Comparison of ENCODE assay signal across 1 mouse cellular context in the genomic region with DNA sequence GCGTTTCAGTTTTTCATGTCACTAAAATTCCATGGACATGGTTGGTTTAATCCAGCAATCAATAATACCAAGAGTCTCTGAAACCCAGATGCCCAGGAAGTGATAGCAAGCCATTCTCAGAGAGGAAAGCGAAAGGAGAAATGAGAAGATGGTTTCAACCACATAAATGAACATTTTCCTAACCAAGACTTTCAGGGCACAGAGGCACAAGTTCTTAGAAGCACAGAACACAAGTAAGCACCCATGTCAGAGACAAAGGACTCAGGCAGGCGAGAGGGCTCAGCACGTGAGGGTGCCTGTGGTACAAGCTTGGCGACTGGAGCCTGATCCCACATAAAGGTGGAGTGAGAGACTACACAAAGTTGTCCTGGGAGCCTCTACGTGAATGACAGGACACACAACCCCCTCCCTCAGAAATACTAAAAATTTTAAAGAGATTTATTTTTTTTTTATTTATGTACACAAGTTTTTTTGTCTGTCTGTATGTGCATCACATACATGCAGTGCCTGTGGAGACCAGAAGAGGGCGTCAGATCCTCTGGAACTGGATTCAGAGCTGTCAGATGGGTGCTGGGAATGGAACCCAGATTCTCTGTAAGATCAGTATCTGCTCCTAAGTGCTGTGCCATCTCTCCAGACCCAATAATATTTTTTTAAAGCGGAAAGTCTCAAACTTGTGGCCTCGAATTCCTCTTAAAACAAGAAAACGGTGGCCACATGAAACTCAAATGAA.
TF ChIP-seq lines count a peak whose summit lies in the region.

No protein-coding gene starts in this region.

TF ChIP-seq in CH12.LX, 34 proteins besides CTCF, POLR2A, EP300 and RAD21:
- TF ChIP-seq IRF4 (IDR thresholded peaks at IDR 0.05; ENCODE audit: low read depth, low read length) = peak; percentile 71
- no peak for TF ChIP-seq KAT2A (IDR thresholded peaks at IDR 0.05; ENCODE audit: insufficient replicate concordance, low read length)
- no peak for TF ChIP-seq POLR2AphosphoS2 (IDR thresholded peaks at IDR 0.05; ENCODE audit: low read depth, low read length)
- TF ChIP-seq MYC (IDR thresholded peaks at IDR 0.05; ENCODE audit: low read depth, low read length) = no peak
- no peak for TF ChIP-seq ZKSCAN1 (IDR thresholded peaks at IDR 0.05; ENCODE audit: borderline replicate concordance, low read depth, low read length)
- peak; percentile 89 for TF ChIP-seq BHLHE40 (IDR thresholded peaks at IDR 0.05; ENCODE audit: low read depth, low read length)
- no peak for TF ChIP-seq GABPA (IDR thresholded peaks at IDR 0.05; ENCODE audit: insufficient replicate concordance, low read depth, low read length)
- no peak for TF ChIP-seq CHD1 (IDR thresholded peaks at IDR 0.05; ENCODE audit: low read depth, low read length)
- no peak for TF ChIP-seq PAX5 (IDR thresholded peaks at IDR 0.05; ENCODE audit: low read length)
- no peak for TF ChIP-seq ZNF384 (IDR thresholded peaks at IDR 0.05; ENCODE audit: low read depth, low read length)
- no peak for TF ChIP-seq MAZ (IDR thresholded peaks at IDR 0.05; ENCODE audit: low read depth, low read length)
- TF ChIP-seq SIN3A (IDR thresholded peaks at IDR 0.05; ENCODE audit: low read length) = no peak
- 0 out of 2 replicates have a peak, but pooled peaks have one; percentile 7 for TF ChIP-seq MAFK (IDR thresholded peaks at IDR 0.05; ENCODE audit: insufficient replicate concordance, low read length)
- no peak for TF ChIP-seq ZC3H11A (IDR thresholded peaks at IDR 0.05; ENCODE audit: low read depth, low read length)
- no peak for TF ChIP-seq UBTF (IDR thresholded peaks at IDR 0.05; ENCODE audit: low read depth, low read length)
- no peak for TF ChIP-seq ETS1 (conservative IDR thresholded peaks at IDR 0.05; ENCODE audit: low read depth, low read length)
- no peak for TF ChIP-seq NRF1 (IDR thresholded peaks at IDR 0.05; ENCODE audit: low read depth, low read length)
- TF ChIP-seq E2F4 (IDR thresholded peaks at IDR 0.05; ENCODE audit: insufficient replicate concordance, low read depth, low read length) = no peak
